Mouse (Mus musculus) monocyte, adult 2 months (primary cell): ENCODE results near the gene Tgfa.

ENCODE experiments used
- DNase-seq, 2 experiments: peaks; one replicate each; pipeline ENCODE4 v3.0.0; 2022; ENCODE audit warnings: low spot score in 2 of 2, low read depth in 1 of 2

The Tgfa gene

GRCm38 (mm10) chr6:86222381-86222780 is 27.4 kb downstream of the Tgfa start:
- no peak for DNase-seq

DNA sequence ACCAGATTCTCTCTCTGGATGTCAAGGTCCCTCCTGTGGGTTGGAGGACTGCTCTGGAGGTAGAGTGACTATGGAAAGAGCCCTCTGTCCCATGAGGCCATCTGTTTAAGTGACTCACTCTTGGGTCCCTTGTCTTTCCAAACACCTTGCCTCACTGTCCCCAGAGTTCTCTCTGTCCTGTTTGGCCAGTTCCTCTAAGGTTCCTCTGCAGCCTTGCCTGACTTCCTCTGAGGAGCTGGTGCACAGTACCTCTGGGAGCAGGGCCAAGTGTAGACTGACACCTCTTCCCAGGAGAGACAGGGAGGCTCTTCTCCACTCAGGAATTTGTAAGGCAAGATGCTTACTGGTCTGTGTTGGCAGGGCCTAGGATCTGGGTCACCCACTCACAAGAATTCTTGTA is 30.6 kb downstream of the Tgfa start:
- no peak for DNase-seq

GRCm38 (mm10) chr6:86232367-86232766 is 37.3 kb downstream of the Tgfa start:
- no peak for DNase-seq

- no peak for DNase-seq
Measured at GRCm38 (mm10) chr6:86233512-86234430, 38.7 kb downstream of the Tgfa start.

DNA sequence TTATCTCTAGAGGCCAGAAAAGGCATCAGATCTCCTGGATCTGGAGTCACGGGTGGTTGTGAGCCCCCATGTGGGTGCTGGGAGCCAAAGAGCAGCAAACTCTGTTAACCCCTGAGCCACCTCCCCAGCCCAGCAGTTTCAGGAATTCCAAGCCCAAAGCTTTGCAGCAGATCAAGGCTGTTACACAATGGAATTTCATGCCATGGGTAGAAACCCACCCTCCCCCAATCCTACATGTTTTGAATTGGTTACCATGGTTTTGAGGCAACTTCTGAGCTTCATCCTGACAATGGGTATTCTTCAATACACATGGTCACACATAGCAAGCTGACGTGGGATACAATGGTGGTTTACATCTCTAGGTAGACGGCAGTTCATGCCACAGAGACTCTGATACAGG is 49.8 kb downstream of the Tgfa start:
- DNase-seq = no peak

- DNase-seq = no peak
Measured at GRCm38 (mm10) chr6:86245965-86246364, 50.9 kb downstream of the Tgfa start.

- no peak for DNase-seq
Measured at GRCm38 (mm10) chr6:86248562-86248961, 53.5 kb downstream of the Tgfa start.

GRCm38 (mm10) chr6:86249042-86249441 is 54.0 kb downstream of the Tgfa start:
- DNase-seq = no peak

- DNase-seq = no peak
Measured at GRCm38 (mm10) chr6:86250236-86250635, 55.2 kb downstream of the Tgfa start.

GRCm38 (mm10) chr6:86250830-86251229 is 55.8 kb downstream of the Tgfa start:
- no peak for DNase-seq

DNA sequence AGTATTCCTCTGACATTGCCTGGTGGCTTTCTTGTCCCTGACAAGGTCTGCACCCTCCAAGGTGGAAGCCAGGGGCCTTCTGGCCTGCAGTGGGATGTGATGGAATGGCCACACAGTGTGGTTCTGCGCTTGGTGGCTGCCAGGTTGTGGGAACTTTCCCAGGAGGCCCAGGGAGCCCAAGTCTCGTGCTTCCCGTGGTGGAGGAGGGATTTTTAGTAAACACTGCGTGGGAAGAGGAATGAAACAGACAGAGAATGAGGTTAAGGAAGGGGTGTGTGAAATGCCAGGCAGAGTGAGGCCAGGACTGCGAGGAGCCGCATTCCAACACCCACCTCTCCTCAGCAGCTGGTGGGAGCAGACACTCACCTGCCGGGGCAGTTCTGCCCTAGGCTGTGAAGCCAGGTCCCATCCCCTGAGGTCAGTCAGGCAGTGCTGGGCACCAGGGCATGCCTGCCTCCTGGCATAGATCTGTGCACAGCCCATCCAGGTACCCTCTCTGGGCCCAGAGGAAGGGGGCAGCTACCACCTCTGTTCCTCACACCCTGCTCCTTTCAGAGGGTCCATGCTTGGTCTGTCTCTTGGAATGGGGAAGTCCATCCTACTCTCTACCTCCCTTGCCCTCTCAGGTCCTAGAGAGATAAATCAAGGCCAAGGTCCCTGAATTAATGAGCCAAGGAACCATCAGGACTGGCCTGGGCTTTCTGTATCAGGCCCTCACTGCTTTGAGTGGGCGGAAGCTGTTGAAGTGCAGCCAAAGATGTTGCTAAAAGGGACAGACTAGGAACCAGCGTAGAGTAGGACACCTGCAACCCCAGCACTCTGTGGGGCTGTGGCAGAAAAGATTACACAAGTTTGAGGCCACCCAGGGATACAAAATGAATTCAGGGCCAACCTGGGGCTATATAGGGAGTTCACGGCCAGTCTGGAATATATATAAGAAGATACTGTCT is 57.4 kb downstream of the Tgfa start:
- no peak for DNase-seq

GRCm38 (mm10) chr6:86255899-86256298 is 60.9 kb downstream of the Tgfa start:
- DNase-seq = no peak

DNA sequence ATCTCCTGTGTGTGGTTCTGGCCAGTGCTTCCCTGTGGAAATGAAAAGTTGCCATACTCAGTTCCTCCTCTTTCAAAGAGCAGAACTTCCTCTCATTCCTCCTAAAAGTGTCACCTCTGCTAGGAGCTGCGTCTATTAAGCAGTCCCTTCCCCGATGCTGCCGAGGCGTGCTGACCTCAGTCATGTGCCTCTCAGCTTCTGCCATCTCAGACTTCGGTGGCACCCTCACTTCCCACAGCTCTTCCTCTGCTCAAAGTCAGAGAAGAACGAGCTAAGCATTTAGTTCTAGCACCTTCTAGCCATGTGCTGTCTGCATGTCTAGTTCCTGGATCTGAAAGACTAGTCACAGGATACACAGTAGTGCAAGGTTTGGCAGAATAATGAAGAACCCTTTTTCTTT is 64.2 kb downstream of the Tgfa start:
- no peak for DNase-seq

DNA sequence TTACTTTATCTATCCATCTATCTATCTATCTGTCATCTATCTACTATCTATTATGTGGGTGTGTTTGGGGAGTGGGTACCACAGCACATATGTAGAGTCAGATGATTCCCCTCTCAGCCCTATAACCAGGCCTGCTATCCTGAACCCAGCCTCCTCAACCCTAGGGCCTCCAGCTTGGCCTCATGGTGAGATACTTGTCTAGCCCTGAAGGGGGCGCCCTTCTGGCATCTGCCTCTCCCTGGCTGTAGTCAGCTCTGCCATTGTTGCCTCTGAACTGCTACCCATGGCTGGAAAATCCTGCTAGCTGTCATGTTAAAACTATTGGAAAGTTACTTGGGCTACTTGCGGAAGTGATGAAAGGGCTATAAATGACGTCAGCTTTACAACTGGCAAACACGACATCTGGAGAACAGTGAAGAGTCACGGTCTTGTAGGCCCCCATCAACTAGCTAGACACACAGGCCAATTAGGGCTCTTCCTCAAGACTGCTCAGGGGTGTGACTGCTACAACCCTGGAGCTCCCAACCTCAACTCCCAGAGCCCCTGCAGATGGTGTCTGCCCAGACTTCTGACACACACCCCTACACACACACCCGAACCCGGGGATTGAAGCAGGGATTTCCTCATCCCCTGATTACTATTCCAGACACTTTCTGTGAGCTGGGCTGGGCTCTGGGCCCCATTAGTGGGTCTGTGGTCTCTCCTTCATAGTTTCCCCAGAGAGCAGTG is 65.5 kb downstream of the Tgfa start:
- no peak for DNase-seq

DNA sequence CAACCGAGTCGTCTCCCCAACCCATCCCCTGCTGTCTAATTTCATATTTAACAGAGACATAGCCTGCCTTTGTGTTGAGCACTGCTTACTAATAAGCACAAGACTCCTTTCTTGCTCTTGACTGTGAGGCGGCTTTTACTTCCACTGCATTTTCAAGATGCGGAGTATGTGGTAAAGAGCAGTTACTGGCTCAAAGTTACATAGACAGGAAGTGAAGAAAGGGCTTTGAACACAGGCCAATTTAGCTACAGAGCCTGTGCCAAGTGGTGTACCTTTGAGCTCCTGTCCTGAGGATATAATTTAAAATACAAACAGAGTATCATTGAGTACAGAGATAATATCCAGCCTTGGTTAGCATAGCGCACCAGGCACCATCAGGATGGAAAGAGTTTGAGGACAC is 71.8 kb downstream of the Tgfa start:
- no peak for DNase-seq

GRCm38 (mm10) chr6:86270373-86271068 is 75.5 kb downstream of the Tgfa start:
- no peak for DNase-seq

- no peak for DNase-seq
Measured at GRCm38 (mm10) chr6:86271130-86271529, 76.1 kb downstream of the Tgfa start.

DNA sequence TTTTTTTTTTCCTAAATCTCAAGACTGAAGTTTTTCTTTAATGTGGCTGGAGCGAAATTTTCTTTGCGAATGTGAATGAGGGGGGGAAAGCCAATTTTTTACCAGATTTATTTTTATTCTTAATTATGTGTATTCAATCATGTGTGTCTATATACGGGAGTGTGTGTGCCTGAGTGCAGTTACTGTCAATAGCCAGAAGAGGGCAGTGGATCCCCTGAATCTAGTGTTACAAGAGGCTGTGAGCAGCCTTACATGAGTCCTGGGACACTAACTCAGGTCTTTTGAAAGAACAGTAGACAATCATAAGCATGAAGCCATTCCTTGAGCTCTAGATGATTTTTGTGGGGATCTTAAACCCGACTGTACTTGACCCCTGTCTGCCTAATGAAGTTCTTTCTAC is 80.7 kb downstream of the Tgfa start:
- no peak for DNase-seq

DNA sequence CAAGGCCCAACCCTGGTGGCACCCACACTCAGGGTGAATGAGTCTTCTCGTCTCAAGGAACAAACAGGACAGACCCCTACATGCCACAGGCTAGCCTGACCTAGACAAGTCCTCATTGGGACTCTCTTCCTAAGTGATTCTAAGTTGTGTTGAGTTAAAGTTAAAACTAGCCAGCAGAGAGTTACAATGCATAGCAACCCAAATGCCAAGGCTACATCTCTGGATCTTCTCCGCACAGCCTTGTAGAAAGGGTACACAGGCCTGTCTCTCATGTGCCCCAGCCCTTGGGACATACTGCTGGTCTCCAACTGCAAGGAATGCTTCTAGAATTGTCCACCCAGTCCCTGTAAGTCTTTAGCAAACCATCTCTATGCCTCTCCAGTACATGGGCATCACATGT is 81.8 kb downstream of the Tgfa start:
- no peak for DNase-seq

DNA sequence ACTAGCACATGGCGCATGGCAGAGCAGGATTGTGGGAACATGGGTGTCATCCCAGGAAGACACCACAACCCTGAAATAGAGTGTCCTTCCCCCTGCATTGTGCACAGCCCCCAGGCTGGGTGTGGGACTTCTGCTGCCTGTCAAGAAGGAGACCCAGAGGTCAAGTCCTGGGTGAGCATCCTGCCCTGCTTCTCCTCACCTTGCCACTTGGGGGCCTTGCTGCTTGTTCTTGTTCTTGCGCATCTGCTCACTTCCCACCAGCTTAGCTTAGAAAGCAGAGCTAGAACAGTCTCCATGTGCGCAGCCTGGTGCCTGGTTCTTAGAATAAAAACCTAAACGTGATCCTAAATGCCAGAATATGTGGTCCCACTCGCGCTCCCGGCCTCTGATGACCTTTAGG is 82.6 kb downstream of the Tgfa start:
- DNase-seq = no peak
